Mouse (Mus musculus) CD4-positive, CD25-positive, alpha-beta regulatory T cell, adult 2 months (primary cell): ENCODE data around the gene St5.

Experiments
- DNase-seq: peaks from one replicate; pipeline ENCODE4 v3.0.0-alpha.2; 2012; ENCODE audit warnings: low read depth, low spot score

Gene St5

GRCm38 (mm10) chr7:109702721-109703120 is 684 bp downstream of the St5 start:
- no peak for DNase-seq

GRCm38 (mm10) chr7:109700213-109700612 is 3.2 kb downstream of the St5 start:
- DNase-seq, result peak; percentile 22

- DNase-seq, result no peak
Measured at GRCm38 (mm10) chr7:109695339-109695726, 8.1 kb downstream of the St5 start.

- no peak for DNase-seq
Measured at GRCm38 (mm10) chr7:109694576-109695338, 8.6 kb downstream of the St5 start.

- no peak for DNase-seq
Measured at GRCm38 (mm10) chr7:109690961-109691360, 12.4 kb downstream of the St5 start.

- DNase-seq, result no peak
Measured at GRCm38 (mm10) chr7:109690101-109690500, 13.3 kb downstream of the St5 start.

GRCm38 (mm10) chr7:109686585-109687128 is 16.7 kb downstream of the St5 start:
- DNase-seq, result no peak

GRCm38 (mm10) chr7:109680879-109681278 is 22.5 kb downstream of the St5 start:
- no peak for DNase-seq

GRCm38 (mm10) chr7:109680284-109680683 is 23.1 kb downstream of the St5 start:
- no peak for DNase-seq

- DNase-seq, result no peak
Measured at GRCm38 (mm10) chr7:109674944-109675628, 28.3 kb downstream of the St5 start.

GRCm38 (mm10) chr7:109671581-109672471 is 31.6 kb downstream of the St5 start:
- DNase-seq, result peak; percentile 5

- DNase-seq, result no peak
Measured at GRCm38 (mm10) chr7:109669426-109670170, 33.8 kb downstream of the St5 start.

- DNase-seq, result no peak
Measured at GRCm38 (mm10) chr7:109666664-109667063, 36.7 kb downstream of the St5 start.

GRCm38 (mm10) chr7:109662626-109663025 is 40.8 kb downstream of the St5 start:
- no peak for DNase-seq

- no peak for DNase-seq
Measured at GRCm38 (mm10) chr7:109659278-109659677, 44.1 kb downstream of the St5 start.

- DNase-seq, result no peak
Measured at GRCm38 (mm10) chr7:109657884-109658283, 45.5 kb downstream of the St5 start.

- DNase-seq, result no peak
Measured at GRCm38 (mm10) chr7:109654871-109655270, 48.5 kb downstream of the St5 start.

- DNase-seq, result no peak
Measured at GRCm38 (mm10) chr7:109648812-109649594, 54.4 kb downstream of the St5 start.

- DNase-seq, result no peak
Measured at GRCm38 (mm10) chr7:109646574-109646973, 56.8 kb downstream of the St5 start.

GRCm38 (mm10) chr7:109643305-109643994 is 60.0 kb downstream of the St5 start:
- DNase-seq, result no peak
